Mouse (Mus musculus): ENCODE measurements around the gene Zfp961.

GRCm38 (mm10) chr8:71999434-71999833, 48.6 kb downstream of the Zfp961 start:
- TF ChIP-seq CTCF (IDR thresholded peaks at IDR 0.05; ENCODE audit: control insufficient read depth, insufficient read depth, insufficient read length) (no peak), MAX (IDR thresholded peaks at IDR 0.05) (no peak), USF1 (IDR thresholded peaks at IDR 0.05; ENCODE audit: low read depth) (no peak), CEBPB (IDR thresholded peaks at IDR 0.05; ENCODE audit: low read depth) (no peak)
